Mouse (Mus musculus): Measurements from ENCODE around the gene Vtcn1.

The Vtcn1 gene

GRCm38 (mm10) chr3:100922506-100923375 is 97.5 kb downstream of the Vtcn1 start:
- DNase-seq = no peak

GRCm38 (mm10) chr3:100924065-100924732 is 98.9 kb downstream of the Vtcn1 start:
- peak; percentile 7 for DNase-seq

GRCm38 (mm10) chr3:100925176-100925575 is 99.9 kb downstream of the Vtcn1 start:
- DNase-seq = no peak

- DNase-seq = no peak
Measured at GRCm38 (mm10) chr3:100931332-100932076, 106.2 kb downstream of the Vtcn1 start.

GRCm38 (mm10) chr3:100932077-100932944 is 107.1 kb downstream of the Vtcn1 start:
- peak; percentile 22 for DNase-seq

- no peak for DNase-seq
Measured at GRCm38 (mm10) chr3:100935521-100935920, 110.3 kb downstream of the Vtcn1 start.

- no peak for DNase-seq
Measured at GRCm38 (mm10) chr3:100936201-100936600, 110.9 kb downstream of the Vtcn1 start.

GRCm38 (mm10) chr3:100938211-100938610 is 113.0 kb downstream of the Vtcn1 start:
- DNase-seq = no peak

GRCm38 (mm10) chr3:100940496-100941037 is 115.3 kb downstream of the Vtcn1 start:
- DNase-seq = no peak

Data from lung, postnatal 36 days (tissue).